Mouse (Mus musculus) CH12F3 (cell line): ENCODE measurements at regions not wholly inside any gene's neighbourhood (a gene's known extent, or its start where the extent isn't known, plus 50 kb on each side); places are given as distances from the start of the nearest gene placed in this dataset.

Source experiments
- in situ Hi-C: fragments of 300-500 bp; cut with MboI; formaldehyde crosslinking; loops from 2 replicates; pipeline ENCODE4 v1.14.3; 2020; ENCODE audit warnings: low sequenced_read_pairs

DNA sequence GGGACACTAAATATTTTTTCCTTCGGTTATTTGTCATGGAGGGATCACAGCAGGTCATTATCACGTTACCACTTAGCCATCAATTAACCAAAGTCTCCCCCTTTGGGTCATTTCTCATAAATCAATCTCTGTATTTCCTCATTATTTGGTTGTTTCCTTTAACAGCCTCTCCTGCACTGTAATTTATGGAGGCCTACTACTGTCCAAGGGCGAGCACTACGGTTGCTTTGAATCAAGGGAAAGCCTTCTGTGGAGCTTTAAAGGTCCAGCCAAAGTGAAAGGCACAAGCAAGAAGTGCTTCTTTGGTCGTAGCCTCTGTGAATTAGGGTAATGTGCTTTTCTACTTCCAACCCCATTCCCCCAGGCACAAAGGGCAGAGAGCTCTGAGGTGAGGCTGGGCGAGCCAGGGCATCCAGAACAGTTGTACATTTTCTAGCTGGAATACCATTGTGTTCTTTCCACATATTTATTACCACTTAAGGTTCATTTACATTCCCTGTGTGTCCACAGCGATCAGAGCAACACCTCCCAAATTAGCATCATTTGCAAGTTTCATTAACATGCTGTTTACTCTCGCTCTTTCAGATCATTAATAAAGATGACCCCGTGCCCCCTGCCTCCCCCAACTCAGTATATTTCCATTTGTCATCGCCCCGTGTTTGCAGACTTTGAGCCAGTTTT is 207.5 kb upstream of the Ppp2r3a start:
- in situ Hi-C loops = no loop called here

DNA sequence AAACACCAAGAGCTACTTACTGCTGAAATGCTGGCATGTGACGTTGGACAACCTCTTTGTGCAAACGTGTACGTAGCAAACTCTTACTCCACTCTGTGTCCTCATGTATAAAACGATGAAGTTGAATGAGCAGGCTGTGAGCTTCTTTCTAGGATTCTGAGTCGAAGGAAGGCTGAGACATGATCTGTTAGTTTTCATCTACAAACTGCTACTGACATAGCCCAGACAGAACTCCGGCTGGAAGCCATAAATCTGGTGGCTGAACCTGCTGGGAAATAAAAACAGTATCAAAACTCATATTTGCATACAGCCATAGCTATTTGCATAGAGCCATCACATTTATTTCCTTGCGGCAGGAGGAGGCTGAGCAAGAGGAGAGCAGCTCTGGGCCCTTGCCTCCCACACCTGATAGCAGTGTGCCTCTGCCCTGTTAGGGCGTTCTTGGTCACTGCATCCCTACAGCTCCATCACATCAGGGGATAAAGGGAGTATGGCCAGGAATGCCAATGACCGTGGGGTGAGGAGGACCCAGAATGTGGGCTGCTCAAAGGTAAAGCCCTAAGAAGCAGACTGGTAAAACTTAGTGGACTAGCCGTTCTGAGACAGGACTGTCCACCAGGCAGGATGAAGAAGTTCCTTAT is 206.8 kb upstream of the Ppp2r3a start:
- in situ Hi-C loops = no loop called here

DNA sequence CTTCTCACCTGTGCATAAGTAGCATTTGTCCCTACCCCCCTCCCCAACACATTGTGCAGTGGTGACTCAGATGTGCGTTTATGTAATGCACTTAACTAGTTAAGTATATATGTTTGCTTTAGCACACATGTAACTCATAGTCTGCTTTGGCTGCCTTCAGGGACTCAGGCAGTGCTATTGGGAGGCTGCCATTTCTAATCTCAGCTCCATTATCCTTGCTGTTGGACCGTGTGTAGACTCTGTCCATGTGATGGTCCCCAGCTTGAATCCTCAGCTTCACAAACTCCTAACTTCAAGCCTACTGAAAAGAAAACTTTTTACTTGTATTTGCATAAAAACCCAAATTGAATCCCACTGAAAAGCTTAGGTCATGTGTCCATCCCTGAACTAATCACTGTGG is 194.7 kb upstream of the Ppp2r3a start:
- in situ Hi-C loops = no loop called here

DNA sequence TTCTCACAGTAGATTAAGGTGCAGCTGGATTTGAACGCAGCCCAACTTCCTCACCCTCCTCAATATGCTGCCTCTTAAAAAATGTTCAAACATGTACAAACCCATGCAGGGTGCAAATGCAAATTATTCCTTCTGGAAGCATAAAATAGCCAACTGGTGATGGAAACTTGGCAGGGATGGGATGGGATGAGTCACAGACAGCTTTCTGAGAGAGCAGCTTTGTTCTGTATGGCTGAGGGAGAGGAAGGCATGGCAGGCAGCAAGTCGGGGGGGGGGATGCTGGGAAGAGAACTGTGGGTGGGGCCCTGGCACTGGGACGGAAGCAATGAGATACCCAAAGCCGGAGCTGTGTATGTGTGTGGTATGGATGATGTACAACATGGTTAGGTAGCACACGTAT is 194.2 kb upstream of the Ppp2r3a start:
- in situ Hi-C loops = no loop called here

DNA sequence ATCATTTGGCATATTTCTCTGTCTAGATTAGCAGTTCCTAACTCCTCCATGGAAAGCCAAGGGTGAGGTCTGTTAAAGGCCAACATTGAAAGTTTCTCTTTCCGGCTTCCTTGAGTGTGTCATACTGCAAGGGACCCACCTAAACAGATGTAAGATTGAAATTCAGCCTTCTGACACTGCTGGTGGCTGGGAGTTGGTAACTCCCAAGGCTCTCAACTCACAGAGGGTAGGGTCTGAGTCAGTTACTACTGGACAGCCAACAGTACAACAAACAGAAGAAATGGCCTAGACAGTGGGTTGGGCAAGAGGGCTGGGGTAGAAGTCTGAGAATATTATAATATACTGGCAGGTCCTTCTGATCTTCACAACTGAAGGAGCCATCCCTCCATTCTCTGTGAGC is 193.7 kb upstream of the Ppp2r3a start:
- in situ Hi-C loops = no loop called here

DNA sequence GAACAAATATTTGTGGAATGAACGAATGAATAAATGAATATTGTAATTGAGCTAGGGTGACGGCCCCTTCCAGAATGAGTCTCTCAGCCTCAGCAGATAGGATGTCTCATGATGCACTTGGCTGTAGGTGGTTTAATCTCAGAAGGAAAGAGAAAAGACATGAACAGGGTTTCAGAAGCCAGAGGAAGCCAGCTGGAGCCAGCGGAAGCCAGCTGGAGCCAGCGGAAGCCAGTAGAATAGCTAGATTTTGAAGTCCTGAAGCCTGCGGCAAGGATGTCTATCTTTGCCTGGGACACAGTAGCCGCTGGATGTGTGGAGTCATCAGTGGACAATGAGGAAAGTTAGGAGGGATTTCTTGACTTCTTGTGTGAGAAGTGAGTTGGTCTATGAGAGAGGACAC is 188.3 kb upstream of the Ppp2r3a start:
- in situ Hi-C loops = no loop called here

DNA sequence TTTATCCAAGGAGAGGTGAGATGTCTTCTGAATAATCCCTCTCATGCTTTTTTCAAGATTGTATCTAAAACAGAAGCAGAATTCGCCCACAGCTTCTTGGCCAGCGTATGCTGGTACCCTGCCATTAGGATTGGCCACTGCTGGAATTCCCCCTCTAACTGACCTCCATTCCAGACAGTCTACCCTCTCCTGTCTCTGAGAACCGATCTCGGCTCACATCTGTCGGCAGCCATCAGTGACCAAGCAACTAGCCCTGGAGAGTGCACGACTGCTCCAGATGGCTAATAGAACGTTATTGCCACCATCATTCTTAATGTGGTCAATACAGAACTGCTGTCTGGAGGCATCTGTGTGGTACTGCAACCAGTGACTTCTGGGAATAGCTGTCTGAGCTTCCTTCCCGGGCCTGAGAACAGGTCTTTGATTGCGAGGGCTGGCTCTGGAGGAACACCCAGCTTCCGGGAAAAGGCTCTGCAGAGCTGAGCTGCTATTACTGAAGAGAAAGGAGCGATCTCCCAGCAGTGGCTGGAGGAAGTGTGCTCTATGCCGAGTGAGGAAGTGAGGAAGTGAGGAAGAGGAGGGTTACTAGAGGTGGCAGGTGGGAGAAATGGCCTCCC is 187.1 kb upstream of the Ppp2r3a start:
- in situ Hi-C loops = no loop called here

DNA sequence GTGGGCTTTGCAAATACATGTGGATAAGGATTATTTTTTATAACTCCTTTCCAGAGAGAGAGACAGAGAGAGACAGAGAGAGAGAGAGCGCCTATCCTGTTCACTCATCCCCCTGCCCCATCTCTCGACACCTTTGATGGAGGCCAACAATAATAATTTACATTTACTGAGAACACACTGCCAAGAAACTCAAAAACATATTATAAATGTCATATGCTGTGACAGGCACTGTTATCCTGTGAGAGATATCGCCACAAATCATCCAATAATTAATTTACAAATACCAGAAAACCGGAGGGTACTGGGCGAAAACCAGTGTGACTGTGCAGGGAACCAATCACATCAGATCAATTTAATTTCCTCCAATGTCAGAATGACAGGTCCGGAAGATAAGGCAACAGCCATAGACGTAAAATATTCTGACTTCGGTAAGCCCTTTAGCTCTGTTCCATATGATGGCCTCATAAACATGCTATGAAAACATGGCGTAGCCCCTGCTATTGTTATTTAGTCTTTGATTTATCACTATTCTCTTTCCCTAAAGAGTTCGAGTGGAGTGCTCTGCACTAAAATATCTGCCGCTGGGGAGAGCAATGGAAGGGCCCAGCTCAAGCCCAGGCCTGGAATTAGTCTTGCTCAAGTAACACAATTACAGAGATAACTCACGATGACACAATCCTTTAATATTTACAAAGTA is 173.5 kb upstream of the Ppp2r3a start:
- in situ Hi-C loops = no loop called here

DNA sequence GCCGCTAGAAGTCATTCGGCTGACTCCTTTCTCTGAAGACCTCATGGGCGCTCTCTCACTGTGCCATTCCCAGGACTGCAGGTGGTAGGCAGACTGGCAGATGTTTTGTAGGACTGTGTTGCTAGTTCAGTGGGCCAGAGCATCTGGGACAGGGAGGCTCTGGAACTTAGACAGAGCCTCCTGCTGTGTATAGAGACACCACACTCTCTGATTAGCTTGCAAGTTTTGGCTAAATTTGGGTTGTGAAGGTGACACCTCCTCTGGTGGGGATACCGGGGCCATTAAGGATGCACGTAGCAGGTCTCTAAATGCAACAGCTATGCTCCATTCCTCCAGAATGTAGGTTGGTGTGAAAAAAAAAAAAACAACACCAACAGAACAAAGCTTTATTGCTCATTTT is 171.4 kb upstream of the Ppp2r3a start:
- in situ Hi-C loops = no loop called here

DNA sequence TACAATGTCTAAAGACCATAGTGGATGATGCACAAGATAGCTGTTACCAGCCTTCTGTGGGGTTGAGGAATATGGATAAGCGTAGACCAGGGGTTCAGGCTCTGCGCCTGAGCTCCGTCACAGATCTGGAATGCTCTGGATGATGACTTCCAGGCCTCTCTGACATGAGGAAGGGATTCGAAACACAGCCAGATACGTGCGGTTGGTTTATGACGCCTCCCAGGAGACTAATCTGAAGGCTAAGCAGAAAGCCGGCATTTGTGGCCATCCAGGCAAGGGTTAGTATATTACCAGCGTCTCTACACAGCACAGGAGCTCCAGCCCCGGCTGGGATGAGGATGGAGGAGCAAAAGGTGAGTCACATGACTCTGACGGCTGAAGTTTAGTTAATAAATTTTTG is 170.4 kb upstream of the Ppp2r3a start:
- in situ Hi-C loops = no loop called here

DNA sequence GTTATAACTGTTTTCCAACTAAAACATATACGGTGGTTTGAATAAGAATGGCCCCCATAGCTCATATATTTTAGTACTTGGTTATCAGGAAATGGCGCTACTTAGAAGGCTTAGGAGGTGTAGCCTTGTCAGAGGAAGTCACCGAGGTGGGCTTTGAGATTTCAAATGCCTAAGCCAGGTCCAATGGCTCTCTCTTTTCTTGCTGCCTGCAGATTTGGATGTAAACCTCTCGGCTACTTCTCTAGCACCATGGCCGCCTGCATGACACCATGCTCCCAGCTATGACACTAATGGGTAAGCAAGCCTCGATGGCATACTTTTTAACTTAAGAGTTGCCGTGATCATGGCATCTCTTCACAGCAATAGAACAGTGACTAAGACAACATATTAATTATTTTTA is 169.5 kb upstream of the Ppp2r3a start:
- in situ Hi-C loops = no loop called here

DNA sequence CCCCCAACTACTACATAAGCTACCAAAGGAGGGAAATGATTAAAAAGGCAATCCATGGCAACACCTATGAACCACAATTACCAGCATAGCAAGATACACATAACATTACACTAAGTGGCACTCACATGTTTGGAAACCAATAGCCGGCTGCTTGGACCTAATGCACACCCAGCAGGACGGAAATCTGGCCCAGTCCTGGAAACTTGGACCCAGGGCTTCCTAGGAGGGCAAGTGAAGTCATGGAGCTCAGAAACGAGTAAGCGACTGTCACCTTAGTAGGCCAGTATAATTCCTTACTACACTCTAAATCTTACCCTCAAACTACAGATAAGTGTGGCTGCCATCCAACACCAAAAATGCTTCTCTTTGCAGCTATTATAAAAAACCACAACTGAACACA is 168.6 kb upstream of the Ppp2r3a start:
- in situ Hi-C loops = no loop called here

DNA sequence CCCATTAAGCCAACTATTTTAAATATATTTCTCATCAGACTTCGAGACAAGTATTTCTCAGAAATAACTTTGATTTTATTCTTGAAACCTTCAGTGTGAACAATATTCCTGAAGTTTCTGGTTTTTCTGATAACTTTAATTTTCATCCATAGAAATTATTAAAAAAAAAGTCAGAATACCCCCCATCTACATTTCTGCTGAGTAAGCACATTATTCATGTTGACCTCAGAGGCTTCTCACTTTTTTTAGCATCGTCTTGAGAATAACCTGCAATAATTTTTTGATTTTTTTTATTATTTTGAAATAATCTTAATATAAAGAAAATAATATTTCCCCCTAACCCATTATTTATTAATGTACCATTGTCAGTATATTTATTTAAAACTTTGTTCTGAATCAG is 166.1 kb upstream of the Ppp2r3a start:
- in situ Hi-C loops = no loop called here

DNA sequence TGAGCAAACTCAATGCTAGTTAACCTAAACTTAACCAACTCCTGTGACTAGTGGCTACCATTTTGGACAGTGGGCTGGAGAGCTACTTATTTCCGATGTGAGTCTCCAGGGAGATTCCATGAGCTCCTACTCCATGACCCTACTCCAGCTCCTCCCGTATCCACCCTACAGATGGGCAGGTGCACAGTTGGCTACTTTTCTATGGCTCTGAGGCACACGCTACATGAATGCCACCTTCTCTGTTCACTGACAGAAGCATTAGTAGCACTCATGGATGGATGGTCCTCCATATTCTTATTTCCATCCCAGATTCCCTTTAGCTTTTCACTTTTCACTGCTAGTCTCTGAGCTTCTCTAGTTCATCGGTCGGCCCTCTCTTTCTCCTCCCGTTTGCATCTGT is 164.7 kb upstream of the Ppp2r3a start:
- in situ Hi-C loops = no loop called here

DNA sequence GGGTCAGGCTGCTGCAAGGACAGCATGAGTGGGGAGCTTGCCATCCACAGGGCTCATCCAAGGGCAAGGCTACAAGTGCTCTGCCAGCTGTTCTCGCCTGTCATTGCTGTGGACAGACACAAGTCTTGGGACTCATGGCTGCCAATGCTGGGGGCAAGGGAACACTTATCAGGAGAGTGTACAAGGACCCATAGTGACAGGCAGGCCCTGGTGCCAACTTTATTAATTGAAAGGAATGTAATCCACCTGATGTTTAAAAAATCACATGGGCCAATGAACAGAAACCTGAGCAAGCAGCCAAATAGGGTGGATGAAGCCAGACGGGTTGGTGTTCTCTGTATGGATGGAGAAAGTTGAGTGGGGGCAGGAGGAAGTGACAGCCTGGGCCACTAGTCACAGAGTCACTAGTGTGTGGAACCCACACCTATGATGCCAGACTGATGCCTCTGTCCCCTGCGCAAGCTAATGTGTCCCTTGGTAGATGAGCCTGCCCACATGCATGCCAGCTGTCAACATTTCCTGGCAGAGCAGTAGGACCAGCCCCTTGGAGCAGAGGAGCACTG is 161.6 kb upstream of the Ppp2r3a start:
- in situ Hi-C loops = no loop called here

DNA sequence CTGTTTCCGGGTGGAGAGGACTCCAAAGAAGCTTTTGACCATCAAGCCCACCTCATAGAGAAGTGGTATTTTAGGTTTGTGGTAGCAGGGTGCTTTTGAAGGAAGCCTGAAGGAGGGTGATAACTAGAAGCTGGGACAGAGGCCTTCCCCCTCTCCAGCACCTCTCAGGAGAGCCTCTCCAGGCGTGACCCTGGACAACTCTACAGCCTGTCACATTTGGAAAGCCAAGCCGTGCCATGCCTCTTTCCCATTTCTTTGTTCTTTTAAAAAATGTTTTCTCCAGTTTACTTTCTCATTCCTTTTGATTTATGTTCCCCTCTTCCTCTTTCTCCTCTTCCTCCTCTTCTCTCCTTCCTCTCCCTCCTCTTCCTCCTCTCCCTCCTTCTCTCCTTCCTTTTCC is 160.4 kb upstream of the Ppp2r3a start:
- in situ Hi-C loops = no loop called here

DNA sequence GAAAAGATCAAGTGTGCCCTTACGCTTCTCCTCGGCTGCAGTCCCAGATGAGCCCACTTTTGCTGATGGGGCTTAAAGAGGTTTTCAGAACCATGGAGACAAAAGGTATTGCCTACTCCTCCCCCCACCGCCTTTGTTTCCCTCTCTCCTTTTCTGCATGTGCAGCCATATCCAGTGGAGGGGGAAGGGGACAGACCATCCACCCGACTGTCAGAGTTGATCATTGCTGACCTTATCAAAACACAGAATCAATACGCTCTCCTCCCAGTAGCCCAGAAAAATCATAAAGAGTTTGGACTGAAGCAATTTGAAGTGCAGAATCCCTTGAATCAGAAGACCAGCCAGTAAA is 159.9 kb upstream of the Ppp2r3a start:
- in situ Hi-C loops = no loop called here

DNA sequence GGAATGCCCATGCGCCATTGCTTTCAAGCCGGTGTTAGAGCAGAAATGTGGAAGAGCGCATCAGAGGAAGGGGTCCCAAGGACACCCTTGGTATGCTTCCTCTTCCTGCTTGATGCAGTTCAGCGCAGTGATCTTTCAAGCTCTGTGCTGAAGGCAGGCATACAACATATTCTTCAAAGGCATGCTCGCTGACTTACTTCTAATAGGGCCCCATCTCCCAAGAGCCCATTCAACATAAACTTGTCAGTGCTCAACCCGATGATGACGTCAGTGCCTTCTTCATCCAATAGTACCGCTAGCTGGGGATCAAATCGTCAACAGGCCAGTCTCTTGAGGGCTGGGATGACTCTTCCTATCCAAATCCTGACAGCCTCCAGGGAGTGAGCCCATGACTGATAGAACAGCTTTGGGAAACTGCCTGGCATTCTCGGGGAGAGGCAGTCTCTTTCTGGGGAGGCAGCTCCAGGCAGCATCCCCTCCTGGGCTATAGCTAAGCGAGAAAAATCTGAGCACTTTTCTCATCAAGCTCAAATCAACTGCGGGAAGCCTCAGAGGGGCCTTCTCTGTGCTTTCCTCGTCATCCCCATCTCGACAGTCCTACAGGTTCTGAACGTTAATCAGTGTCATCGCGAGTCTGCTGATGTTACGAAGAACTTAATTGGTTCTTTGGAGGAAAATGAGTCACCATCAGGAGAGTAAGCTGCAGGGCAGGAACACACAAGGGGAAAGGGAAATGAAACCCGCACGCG is 159.4 kb upstream of the Ppp2r3a start:
- in situ Hi-C loops = no loop called here

DNA sequence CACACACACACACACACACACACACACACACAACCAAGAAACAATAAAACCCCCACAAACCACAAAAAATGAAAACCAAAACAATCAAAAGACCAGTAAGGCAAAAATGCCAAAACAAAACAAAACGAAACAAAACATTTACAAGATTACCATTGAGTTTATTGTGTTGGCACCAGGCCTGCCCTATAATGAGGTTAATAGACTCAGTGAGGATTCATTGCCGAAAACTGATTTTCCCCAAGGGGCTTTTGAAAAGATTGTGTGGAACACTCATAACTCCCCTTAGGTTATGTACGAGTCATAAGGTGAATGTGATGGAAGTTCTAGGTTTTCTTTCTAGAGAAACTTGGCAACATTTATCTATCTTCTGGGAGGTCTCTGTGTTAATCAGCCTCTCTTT is 158.8 kb upstream of the Ppp2r3a start:
- in situ Hi-C loops = no loop called here

DNA sequence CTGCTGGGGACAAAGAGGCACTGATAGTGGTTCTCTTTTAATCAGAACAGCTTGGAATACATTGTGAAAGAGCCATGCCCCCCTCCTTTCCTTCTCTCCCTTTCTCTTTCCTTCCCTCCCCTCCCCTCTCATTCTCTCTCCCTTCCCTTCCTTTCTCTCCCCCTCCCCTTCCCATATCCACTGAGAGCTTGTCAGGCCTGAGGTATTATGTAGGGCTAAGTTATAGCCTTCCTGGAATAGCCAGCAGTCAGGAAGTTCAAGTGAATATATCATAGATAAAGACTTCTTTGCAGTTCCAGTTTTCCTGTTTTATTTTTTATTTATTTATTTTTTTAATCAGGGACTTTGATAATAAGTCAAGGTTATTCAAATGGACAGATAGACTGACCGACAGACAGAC is 156.5 kb upstream of the Ppp2r3a start:
- in situ Hi-C loops = no loop called here

DNA sequence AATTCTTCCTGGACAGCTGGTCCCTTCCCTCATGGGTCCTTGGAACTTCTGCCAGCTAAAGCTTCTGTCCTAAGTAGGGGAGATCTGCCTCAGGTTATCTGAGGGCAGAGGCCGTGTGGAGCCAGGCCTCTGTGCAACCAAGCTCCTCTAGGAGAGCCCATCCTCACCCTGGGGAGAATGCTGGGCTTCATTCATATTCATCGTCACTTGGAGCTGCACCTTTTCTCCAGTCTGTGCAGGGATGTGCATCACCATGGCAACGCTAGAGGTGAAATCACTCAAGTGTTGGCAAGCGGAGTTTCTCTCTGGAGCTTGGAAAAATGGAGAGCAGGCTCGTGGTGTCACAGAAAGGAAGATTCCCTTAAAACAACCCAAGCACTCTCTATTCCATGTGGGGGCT is 155.5 kb upstream of the Ppp2r3a start:
- in situ Hi-C loops = no loop called here
